Mouse (Mus musculus): Measurements from ENCODE around the gene Txndc8. TPM values are rescaled to one million over a fixed set of nuclear protein-coding genes. Genes with fewer than 3 reads are reported as not detected.

The Txndc8 gene
- polyA plus RNA-seq, 1 experiment = not detected

DNA sequence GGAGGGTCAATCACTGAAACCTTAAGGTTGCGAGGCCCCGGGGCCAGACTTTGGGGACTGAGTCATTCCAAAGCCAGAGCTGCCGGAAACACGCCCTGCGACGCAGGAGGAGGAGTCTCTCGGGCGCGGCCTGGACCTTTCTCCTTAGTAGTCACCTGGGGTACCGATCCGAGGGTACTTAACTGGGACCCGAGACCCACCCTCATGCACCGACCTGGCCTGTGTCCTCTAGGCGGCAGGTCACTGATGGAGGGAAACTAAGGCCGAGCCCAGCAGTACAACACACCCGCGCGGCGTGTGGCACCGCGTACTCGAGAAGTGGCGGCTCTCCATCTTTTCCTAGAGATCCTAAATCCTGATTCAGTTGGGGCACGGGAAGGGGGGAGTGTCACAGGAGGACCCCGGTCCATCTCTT lies 53.4 kb downstream of the Txndc8 start:
- H3K4me3 ChIP-seq (ENCODE audit: low read depth, low read length) = peak overlapping the region; percentile 91
- no peaks in the 10 kb centered on the region for H3K9me3 ChIP-seq (replicated peaks; ENCODE audit: control insufficient read depth, insufficient read depth, low read length, poor library complexity, severe bottlenecking)
- peak overlapping the region; percentile 91 for H3K9ac ChIP-seq (ENCODE audit: low read depth, poor library complexity, severe bottlenecking)
- H3K27ac ChIP-seq (ENCODE audit: insufficient read depth, low read length) = peak overlapping the region; percentile 74
- no peak for TF ChIP-seq CTCF (IDR thresholded peaks at IDR 0.05; ENCODE audit: low read depth, low read length)
- peak; percentile 28 for TF ChIP-seq POLR2A (IDR thresholded peaks at IDR 0.05; ENCODE audit: insufficient read depth, low read length)
- TF ChIP-seq EP300 (IDR thresholded peaks at IDR 0.05; ENCODE audit: insufficient read depth, low read depth, low read length) = no peak
- peaks cover 2% of the 10 kb centered on the region for H3K4me1 ChIP-seq (ENCODE audit: control insufficient read depth, insufficient read depth, low read length)
- peaks cover 21% of the 10 kb centered on the region for H3K36me3 ChIP-seq (ENCODE audit: control insufficient read depth, insufficient read depth, low read length, poor library complexity, severe bottlenecking)
- H3K27me3 ChIP-seq (ENCODE audit: control insufficient read depth, insufficient read depth, low read length, poor library complexity, severe bottlenecking) = no peaks in the 10 kb centered on the region

DNA sequence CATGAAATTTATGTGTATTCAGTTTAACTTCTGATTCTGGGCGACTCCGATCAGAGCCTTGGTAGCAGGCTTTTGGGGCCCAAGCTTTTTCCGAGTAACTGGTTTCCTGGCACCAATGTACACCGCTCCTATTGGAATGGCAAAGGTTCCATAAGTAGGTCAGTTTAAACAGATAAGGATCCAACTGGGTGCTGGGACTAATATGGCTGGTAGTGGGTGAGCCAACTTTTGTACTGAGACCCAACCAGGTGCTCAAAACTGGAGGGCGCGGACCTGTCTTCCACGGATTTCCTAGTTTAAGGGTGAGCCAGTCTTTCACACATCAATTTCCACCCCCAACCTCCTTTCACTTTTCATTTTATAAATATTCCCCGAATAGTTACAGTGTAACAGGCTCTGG lies 53.9 kb downstream of the Txndc8 start:
- H3K9me3 ChIP-seq (replicated peaks; ENCODE audit: control insufficient read depth, insufficient read depth, low read length, poor library complexity, severe bottlenecking) = no peaks in the 10 kb centered on the region
- peaks cover 27% of the 10 kb centered on the region for H3K36me3 ChIP-seq (ENCODE audit: control insufficient read depth, insufficient read depth, low read length, poor library complexity, severe bottlenecking)
- peak overlapping the region; percentile 91 for H3K4me3 ChIP-seq (ENCODE audit: low read depth, low read length)
- H3K27me3 ChIP-seq (ENCODE audit: control insufficient read depth, insufficient read depth, low read length, poor library complexity, severe bottlenecking) = no peaks in the 10 kb centered on the region
- peak overlapping the region; percentile 91 for H3K9ac ChIP-seq (ENCODE audit: low read depth, poor library complexity, severe bottlenecking)
- no peak for TF ChIP-seq CTCF (IDR thresholded peaks at IDR 0.05; ENCODE audit: low read depth, low read length)
- TF ChIP-seq EP300 (IDR thresholded peaks at IDR 0.05; ENCODE audit: insufficient read depth, low read depth, low read length) = no peak
- TF ChIP-seq POLR2A (IDR thresholded peaks at IDR 0.05; ENCODE audit: insufficient read depth, low read length) = no peak
- peaks cover 2% of the 10 kb centered on the region for H3K4me1 ChIP-seq (ENCODE audit: control insufficient read depth, insufficient read depth, low read length)
- no peak overlapping the region for H3K27ac ChIP-seq (ENCODE audit: insufficient read depth, low read length)

- peak overlapping the region; percentile 91 for H3K4me3 ChIP-seq (ENCODE audit: low read depth, low read length)
- H3K36me3 ChIP-seq (ENCODE audit: control insufficient read depth, insufficient read depth, low read length, poor library complexity, severe bottlenecking) = peaks cover 31% of the 10 kb centered on the region
- H3K9ac ChIP-seq (ENCODE audit: low read depth, poor library complexity, severe bottlenecking) = peak overlapping the region; percentile 91
- peaks cover 2% of the 10 kb centered on the region for H3K4me1 ChIP-seq (ENCODE audit: control insufficient read depth, insufficient read depth, low read length)
- no peak overlapping the region for H3K27ac ChIP-seq (ENCODE audit: insufficient read depth, low read length)
- no peaks in the 10 kb centered on the region for H3K9me3 ChIP-seq (replicated peaks; ENCODE audit: control insufficient read depth, insufficient read depth, low read length, poor library complexity, severe bottlenecking)
- no peaks in the 10 kb centered on the region for H3K27me3 ChIP-seq (ENCODE audit: control insufficient read depth, insufficient read depth, low read length, poor library complexity, severe bottlenecking)
- TF ChIP-seq CTCF (IDR thresholded peaks at IDR 0.05; ENCODE audit: low read depth, low read length) = no peak
- no peak for TF ChIP-seq POLR2A (IDR thresholded peaks at IDR 0.05; ENCODE audit: insufficient read depth, low read length)
- no peak for TF ChIP-seq EP300 (IDR thresholded peaks at IDR 0.05; ENCODE audit: insufficient read depth, low read depth, low read length)
These were observed 54.3 kb downstream of the Txndc8 start for GRCm38 (mm10) chr4:57954580-57954979.

DNA sequence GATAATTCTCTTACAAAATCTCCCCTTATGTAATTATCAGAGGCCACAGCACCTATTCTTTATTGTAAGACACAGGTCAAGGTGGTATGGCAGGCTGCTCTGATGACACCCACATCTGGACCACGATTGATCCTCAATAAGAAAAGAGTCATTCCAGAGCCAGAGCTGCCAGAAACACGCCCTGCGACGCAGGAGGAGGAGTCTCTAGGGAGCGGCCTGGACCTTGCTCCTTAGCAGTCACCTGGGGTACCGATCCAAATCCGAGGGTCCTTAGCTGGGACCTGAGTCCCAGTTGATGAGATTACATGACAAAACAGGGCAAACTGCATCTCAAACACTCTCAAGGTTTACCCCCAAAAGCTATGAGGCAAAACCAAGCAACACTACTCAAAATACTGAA lies 55.1 kb downstream of the Txndc8 start:
- peak overlapping the region; percentile 24; the same call in 1 of the 2 replicates for H3K4me3 ChIP-seq (ENCODE audit: low read depth, low read length)
- TF ChIP-seq POLR2A (IDR thresholded peaks at IDR 0.05; ENCODE audit: insufficient read depth, low read length) (no peak), EP300 (IDR thresholded peaks at IDR 0.05; ENCODE audit: insufficient read depth, low read depth, low read length) (no peak), CTCF (IDR thresholded peaks at IDR 0.05; ENCODE audit: low read depth, low read length) (no peak)

GRCm38 (mm10) chr4:57952891-57953290 lies 56.0 kb downstream of the Txndc8 start:
- Histone ChIP-seq H3K4me1 (ENCODE audit: control insufficient read depth, insufficient read depth, low read length) (peaks cover 4% of the 10 kb centered on the region), H3K36me3 (ENCODE audit: control insufficient read depth, insufficient read depth, low read length, poor library complexity, severe bottlenecking) (peaks cover 48% of the 10 kb centered on the region), H3K27ac (ENCODE audit: insufficient read depth, low read length) (no peak overlapping the region), H3K27me3 (ENCODE audit: control insufficient read depth, insufficient read depth, low read length, poor library complexity, severe bottlenecking) (no peaks in the 10 kb centered on the region), H3K9ac (ENCODE audit: low read depth, poor library complexity, severe bottlenecking) (no peak overlapping the region), H3K4me3 (ENCODE audit: low read depth, low read length) (no peak overlapping the region), H3K9me3 (replicated peaks; ENCODE audit: control insufficient read depth, insufficient read depth, low read length, poor library complexity, severe bottlenecking) (no peaks in the 10 kb centered on the region)
- no peak for TF ChIP-seq POLR2A (IDR thresholded peaks at IDR 0.05; ENCODE audit: insufficient read depth, low read length)
- no peak for TF ChIP-seq EP300 (IDR thresholded peaks at IDR 0.05; ENCODE audit: insufficient read depth, low read depth, low read length)
- no peak for TF ChIP-seq CTCF (IDR thresholded peaks at IDR 0.05; ENCODE audit: low read depth, low read length)

More for the DNA sequence above, 55.1 kb downstream of the Txndc8 start:
- peaks cover 39% of the 10 kb centered on the region for H3K36me3 ChIP-seq (ENCODE audit: control insufficient read depth, insufficient read depth, low read length, poor library complexity, severe bottlenecking)
- peaks cover 2% of the 10 kb centered on the region for H3K4me1 ChIP-seq (ENCODE audit: control insufficient read depth, insufficient read depth, low read length)
- peak overlapping the region; percentile 91 for H3K9ac ChIP-seq (ENCODE audit: low read depth, poor library complexity, severe bottlenecking)
- no peaks in the 10 kb centered on the region for H3K27me3 ChIP-seq (ENCODE audit: control insufficient read depth, insufficient read depth, low read length, poor library complexity, severe bottlenecking)
- no peaks in the 10 kb centered on the region for H3K9me3 ChIP-seq (replicated peaks; ENCODE audit: control insufficient read depth, insufficient read depth, low read length, poor library complexity, severe bottlenecking)
- H3K27ac ChIP-seq (ENCODE audit: insufficient read depth, low read length) = no peak overlapping the region

- Histone ChIP-seq H3K27me3 (ENCODE audit: control insufficient read depth, insufficient read depth, low read length, poor library complexity, severe bottlenecking) (no peaks in the 10 kb centered on the region), H3K9ac (ENCODE audit: low read depth, poor library complexity, severe bottlenecking) (no peak overlapping the region), H3K36me3 (ENCODE audit: control insufficient read depth, insufficient read depth, low read length, poor library complexity, severe bottlenecking) (peaks cover 49% of the 10 kb centered on the region), H3K4me1 (ENCODE audit: control insufficient read depth, insufficient read depth, low read length) (peaks cover 2% of the 10 kb centered on the region), H3K4me3 (ENCODE audit: low read depth, low read length) (no peak overlapping the region), H3K9me3 (replicated peaks; ENCODE audit: control insufficient read depth, insufficient read depth, low read length, poor library complexity, severe bottlenecking) (no peaks in the 10 kb centered on the region), H3K27ac (ENCODE audit: insufficient read depth, low read length) (no peak overlapping the region)
- TF ChIP-seq POLR2A (IDR thresholded peaks at IDR 0.05; ENCODE audit: insufficient read depth, low read length) (no peak), EP300 (IDR thresholded peaks at IDR 0.05; ENCODE audit: insufficient read depth, low read depth, low read length) (no peak), CTCF (IDR thresholded peaks at IDR 0.05; ENCODE audit: low read depth, low read length) (no peak)
These were observed 56.5 kb downstream of the Txndc8 start for GRCm38 (mm10) chr4:57952416-57952815.
